Mouse (Mus musculus): Measurements from ENCODE around the gene Astn2. TPM values are rescaled to one million over a fixed set of nuclear protein-coding genes. Genes with fewer than 3 reads are reported as not detected.
A peak's percentile ranks its signal among the peaks of the same experiment; 100 is the strongest.

Gene Astn2
- polyA plus RNA-seq (2015; fragmentation: Nextera tagmentation; extraction: Ambion mirVana), result 0.52 and 0.60 TPM in 2 replicates

GRCm38 (mm10) chr4:66404201-66404711, at the start of gene Astn2:
Gene Astn2 (minus strand): TSS chr4:66404611.
- Histone ChIP-seq H3K36me3 (no peaks in the 10 kb centered on the region), H3K27me3 (peaks cover 54% of the 10 kb centered on the region), H3K4me1 (replicated peaks) (peaks cover 19% of the 10 kb centered on the region), H3K4me2 (peak within 1 kb of the TSS; percentile 94), H3K9me3 (replicated peaks) (no peaks in the 10 kb centered on the region), H3K9ac (peak within 1 kb of the TSS; percentile 57), H3K4me3 (peak within 1 kb of the TSS; percentile 76), H3K27ac (no peak within 1 kb of the TSS)
- ATAC-seq (replicated peaks; ENCODE audit: insufficient number of reproducible peaks, insufficient read depth, low FRiP score, low read depth), result peak; percentile 64
- WGBS, result 1% methylated on average over 46 of the region's 56 CpGs

- WGBS, result 20% methylated on average over 3 of the region's 3 CpGs
- Histone ChIP-seq H3K4me3 (no peak overlapping the region), H3K9ac (no peak overlapping the region), H3K9me3 (replicated peaks) (no peaks in the 10 kb centered on the region), H3K4me2 (no peak overlapping the region), H3K36me3 (no peaks in the 10 kb centered on the region), H3K27me3 (no peaks in the 10 kb centered on the region), H3K27ac (peak overlapping the region; percentile 35; the same call in 1 of the 2 replicates), H3K4me1 (replicated peaks) (peaks cover 5% of the 10 kb centered on the region)
- ATAC-seq (replicated peaks; ENCODE audit: insufficient number of reproducible peaks, insufficient read depth, low FRiP score, low read depth), result no peak
These were observed 45.7 kb upstream of the Astn2 start for GRCm38 (mm10) chr4:66450115-66450514.

- H3K4me1 ChIP-seq (replicated peaks), result no peaks in the 10 kb centered on the region
- 67% methylated on average over 1 of the region's 1 CpGs for WGBS
- ATAC-seq (replicated peaks; ENCODE audit: insufficient number of reproducible peaks, insufficient read depth, low FRiP score, low read depth), result no peak
These were observed 26.8 kb upstream of the Astn2 start for GRCm38 (mm10) chr4:66431256-66431655.

GRCm38 (mm10) chr4:66425804-66426203, 21.4 kb upstream of the Astn2 start:
- ATAC-seq (replicated peaks; ENCODE audit: insufficient number of reproducible peaks, insufficient read depth, low FRiP score, low read depth), result no peak
- Histone ChIP-seq H3K27me3 (no peaks in the 10 kb centered on the region), H3K9ac (no peak overlapping the region), H3K27ac (no peak overlapping the region), H3K4me3 (no peak overlapping the region), H3K36me3 (no peaks in the 10 kb centered on the region), H3K4me1 (replicated peaks) (no peaks in the 10 kb centered on the region), H3K4me2 (no peak overlapping the region), H3K9me3 (replicated peaks) (no peaks in the 10 kb centered on the region)
- WGBS, result 75% methylated on average over 4 of the region's 4 CpGs

More at GRCm38 (mm10) chr4:66431256-66431655, 26.8 kb upstream of the Astn2 start:
- H3K4me2 ChIP-seq, result no peak overlapping the region
- H3K4me3 ChIP-seq, result no peak overlapping the region
- H3K36me3 ChIP-seq, result no peaks in the 10 kb centered on the region
- H3K9ac ChIP-seq, result no peak overlapping the region
- no peak overlapping the region for H3K27ac ChIP-seq
- H3K9me3 ChIP-seq (replicated peaks), result no peaks in the 10 kb centered on the region
- H3K27me3 ChIP-seq, result no peaks in the 10 kb centered on the region

GRCm38 (mm10) chr4:66414778-66415177, 10.4 kb upstream of the Astn2 start:
- Histone ChIP-seq H3K27me3 (no peaks in the 10 kb centered on the region), H3K9ac (no peak overlapping the region), H3K36me3 (no peaks in the 10 kb centered on the region), H3K4me1 (replicated peaks) (no peaks in the 10 kb centered on the region), H3K9me3 (replicated peaks) (no peaks in the 10 kb centered on the region), H3K27ac (no peak overlapping the region), H3K4me3 (no peak overlapping the region), H3K4me2 (no peak overlapping the region)
- no peak for ATAC-seq (replicated peaks; ENCODE audit: insufficient number of reproducible peaks, insufficient read depth, low FRiP score, low read depth)
- WGBS, result 59% methylated on average over 8 of the region's 8 CpGs

- 6% methylated on average over 1 of the region's 1 CpGs for WGBS
- no peak for ATAC-seq (replicated peaks; ENCODE audit: insufficient number of reproducible peaks, insufficient read depth, low FRiP score, low read depth)
- Histone ChIP-seq H3K27ac (no peak overlapping the region), H3K9ac (no peak overlapping the region), H3K4me1 (replicated peaks) (peaks cover 19% of the 10 kb centered on the region), H3K36me3 (no peaks in the 10 kb centered on the region), H3K9me3 (replicated peaks) (no peaks in the 10 kb centered on the region), H3K4me3 (peak overlapping the region; percentile 76; the same call in 1 of the 2 replicates), H3K27me3 (peaks cover 49% of the 10 kb centered on the region), H3K4me2 (no peak overlapping the region)
These were observed 675 bp upstream of the Astn2 start for GRCm38 (mm10) chr4:66405086-66405485.

- Histone ChIP-seq H3K27ac (no peak overlapping the region), H3K4me3 (peak overlapping the region; percentile 76), H3K4me2 (peak overlapping the region; percentile 94), H3K27me3 (peaks cover 54% of the 10 kb centered on the region), H3K4me1 (replicated peaks) (peaks cover 19% of the 10 kb centered on the region), H3K36me3 (no peaks in the 10 kb centered on the region), H3K9ac (peak overlapping the region; percentile 57), H3K9me3 (replicated peaks) (no peaks in the 10 kb centered on the region)
- ATAC-seq (replicated peaks; ENCODE audit: insufficient number of reproducible peaks, insufficient read depth, low FRiP score, low read depth), result peak; percentile 44
- WGBS, result under 1% methylated on average over 48 of the region's 51 CpGs
These were observed 657 bp downstream of the Astn2 start for GRCm38 (mm10) chr4:66403708-66404200.

- H3K36me3 ChIP-seq, result no peaks in the 10 kb centered on the region
- peaks cover 19% of the 10 kb centered on the region for H3K4me1 ChIP-seq (replicated peaks)
- 1% methylated on average over 22 of the region's 22 CpGs for WGBS
- H3K27ac ChIP-seq, result no peak overlapping the region
- peak overlapping the region; percentile 94 for H3K4me2 ChIP-seq
- H3K9me3 ChIP-seq (replicated peaks), result no peaks in the 10 kb centered on the region
- H3K4me3 ChIP-seq, result peak overlapping the region; percentile 76
- ATAC-seq (replicated peaks; ENCODE audit: insufficient number of reproducible peaks, insufficient read depth, low FRiP score, low read depth), result peak; percentile 47; the same call in 1 of the 2 replicates
- peaks cover 54% of the 10 kb centered on the region for H3K27me3 ChIP-seq
- peak overlapping the region; percentile 57 for H3K9ac ChIP-seq
These were observed 1.2 kb downstream of the Astn2 start for GRCm38 (mm10) chr4:66403116-66403707.

GRCm38 (mm10) chr4:66402611-66403010, 1.8 kb downstream of the Astn2 start:
- Histone ChIP-seq H3K9me3 (replicated peaks) (no peaks in the 10 kb centered on the region), H3K27ac (no peak overlapping the region), H3K4me3 (peak overlapping the region; percentile 76), H3K4me2 (peak overlapping the region; percentile 94), H3K9ac (no peak overlapping the region; the same call in 1 of the 2 replicates), H3K27me3 (peaks cover 54% of the 10 kb centered on the region), H3K4me1 (replicated peaks) (peaks cover 19% of the 10 kb centered on the region), H3K36me3 (no peaks in the 10 kb centered on the region)
- WGBS, result under 1% methylated on average over 24 of the region's 24 CpGs
- no peak for ATAC-seq (replicated peaks; ENCODE audit: insufficient number of reproducible peaks, insufficient read depth, low FRiP score, low read depth)

- 19% methylated on average over 8 of the region's 8 CpGs for WGBS
- H3K4me2 ChIP-seq, result no peak overlapping the region
- H3K9me3 ChIP-seq (replicated peaks), result no peaks in the 10 kb centered on the region
- H3K4me1 ChIP-seq (replicated peaks), result peaks cover 19% of the 10 kb centered on the region
- ATAC-seq (replicated peaks; ENCODE audit: insufficient number of reproducible peaks, insufficient read depth, low FRiP score, low read depth), result no peak
- H3K27ac ChIP-seq, result no peak overlapping the region
- peaks cover 53% of the 10 kb centered on the region for H3K27me3 ChIP-seq
- H3K36me3 ChIP-seq, result no peaks in the 10 kb centered on the region
- H3K4me3 ChIP-seq, result no peak overlapping the region
- H3K9ac ChIP-seq, result no peak overlapping the region
These were observed 3.2 kb downstream of the Astn2 start for GRCm38 (mm10) chr4:66401186-66401681.

- WGBS, result 53% methylated on average over 4 of the region's 4 CpGs
- Histone ChIP-seq H3K36me3 (no peaks in the 10 kb centered on the region), H3K4me1 (replicated peaks) (peaks cover 19% of the 10 kb centered on the region), H3K27me3 (peaks cover 39% of the 10 kb centered on the region), H3K27ac (no peak overlapping the region), H3K9ac (no peak overlapping the region), H3K9me3 (replicated peaks) (no peaks in the 10 kb centered on the region), H3K4me3 (no peak overlapping the region), H3K4me2 (no peak overlapping the region)
- no peak for ATAC-seq (replicated peaks; ENCODE audit: insufficient number of reproducible peaks, insufficient read depth, low FRiP score, low read depth)
These were observed 5.3 kb downstream of the Astn2 start for GRCm38 (mm10) chr4:66399066-66399465.
